Mouse (Mus musculus) liver, embryonic 12.5 days (tissue): ENCODE measurements at regions not wholly inside any gene's neighbourhood (a gene's known extent, or its start where the extent isn't known, plus 50 kb on each side); places are given as distances from the start of the nearest gene placed in this dataset.

Experiments used
- ATAC-seq: fragments of 200-750 bp; cut with Nextera tagmentation; 2 replicates; pipeline ENCODE4 v1.8.0; 2017; ENCODE audit warnings: moderate number of reproducible peaks, mild to moderate bottlenecking, moderate library complexity
- H3K27ac ChIP-seq: fragments of 300-500 bp; sonication (generic); 2 replicates; pipeline ENCODE4 v1.5.1; 2016; ENCODE audit warnings: mild to moderate bottlenecking
- H3K27me3 ChIP-seq: fragments of 300-500 bp; sonication (generic); replicated peaks from 2 replicates; pipeline ENCODE4 v1.6.1; 2016; ENCODE audit warnings: mild to moderate bottlenecking, moderate library complexity
- H3K36me3 ChIP-seq: fragments of 300-500 bp; sonication (generic); 2 replicates; pipeline ENCODE4 v1.6.1; 2016; ENCODE audit warnings: mild to moderate bottlenecking, moderate library complexity
- H3K4me1 ChIP-seq: fragments of 300-500 bp; sonication (generic); 2 replicates; pipeline ENCODE4 v1.6.1; 2016
- H3K4me2 ChIP-seq: fragments of 300-500 bp; sonication (generic); 2 replicates; pipeline ENCODE4 v1.6.1; 2016; ENCODE audit warnings: mild to moderate bottlenecking, moderate library complexity
- H3K4me3 ChIP-seq: fragments of 300-500 bp; sonication (generic); 2 replicates; pipeline ENCODE4 v1.5.1; 2016; ENCODE audit warnings: mild to moderate bottlenecking, moderate library complexity
- H3K9ac ChIP-seq: fragments of 300-500 bp; sonication (generic); 2 replicates; pipeline ENCODE4 v1.6.1; 2016; ENCODE audit warnings: mild to moderate bottlenecking, moderate library complexity
- H3K9me3 ChIP-seq: fragments of 300-500 bp; sonication (generic); replicated peaks from 2 replicates; pipeline ENCODE4 v1.6.1; 2016; ENCODE audit warnings: mild to moderate bottlenecking, moderate library complexity
- WGBS: fragments of 180-500 bp; shearing (Covaris S2); methylation state at CpG from one replicate; pipeline ENCODE4 v1.1.7; 2016; ENCODE audit not compliant: insufficient replicate concordance; 5-methylcytosine and 5-hydroxymethylcytosine counted together

- Histone ChIP-seq H3K4me3 (no peak overlapping the region), H3K36me3 (no peaks in the 10 kb centered on the region), H3K27ac (no peak overlapping the region), H3K4me1 (no peaks in the 10 kb centered on the region), H3K27me3 (peaks cover 24% of the 10 kb centered on the region), H3K9me3 (no peaks in the 10 kb centered on the region), H3K9ac (no peak overlapping the region), H3K4me2 (no peak overlapping the region)
- 63% methylated on average over 16 of the region's 16 CpGs for WGBS
- no peak for ATAC-seq
These were observed 60.0 kb upstream of the Six2 start for GRCm38 (mm10) chr17:85747976-85748648.
